Mouse (Mus musculus) 3134 (cell line): ENCODE data around the gene Gm20425.

Experiments used
- DNase-seq: peaks from one replicate; pipeline ENCODE4 v3.0.0-alpha.2; 2011; ENCODE audit warnings: low spot score; ENCODE audit not compliant: insufficient read length; ENCODE audit errors: extremely low read depth

The Gm20425 gene

GRCm38 (mm10) chr9:103225464-103225863 is 4.6 kb downstream of the Gm20425 start:
- DNase-seq, result no peak

GRCm38 (mm10) chr9:103224721-103225120 is 5.4 kb downstream of the Gm20425 start:
- DNase-seq, result no peak

GRCm38 (mm10) chr9:103214281-103214680 is 15.8 kb downstream of the Gm20425 start:
- DNase-seq, result no peak

DNA sequence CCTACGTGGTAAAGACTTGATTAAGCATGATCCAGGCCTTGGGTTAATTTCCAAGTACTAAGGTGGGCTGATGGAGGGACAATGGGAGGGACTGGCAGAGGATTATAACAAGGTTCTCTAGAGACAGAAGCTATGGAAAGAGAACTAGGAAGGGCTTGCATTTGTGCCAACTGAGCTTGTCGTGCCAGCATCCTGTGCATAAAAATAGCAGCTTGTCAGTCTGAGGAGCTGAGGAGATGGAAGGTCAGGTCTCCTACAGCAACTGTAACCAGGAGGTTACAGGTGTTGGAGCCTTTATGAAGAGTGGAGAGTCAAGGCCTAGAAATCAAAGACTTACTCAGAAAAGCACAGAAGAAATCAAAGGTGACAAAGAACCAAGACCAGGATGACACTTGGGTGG is 16.5 kb downstream of the Gm20425 start:
- no peak for DNase-seq

DNA sequence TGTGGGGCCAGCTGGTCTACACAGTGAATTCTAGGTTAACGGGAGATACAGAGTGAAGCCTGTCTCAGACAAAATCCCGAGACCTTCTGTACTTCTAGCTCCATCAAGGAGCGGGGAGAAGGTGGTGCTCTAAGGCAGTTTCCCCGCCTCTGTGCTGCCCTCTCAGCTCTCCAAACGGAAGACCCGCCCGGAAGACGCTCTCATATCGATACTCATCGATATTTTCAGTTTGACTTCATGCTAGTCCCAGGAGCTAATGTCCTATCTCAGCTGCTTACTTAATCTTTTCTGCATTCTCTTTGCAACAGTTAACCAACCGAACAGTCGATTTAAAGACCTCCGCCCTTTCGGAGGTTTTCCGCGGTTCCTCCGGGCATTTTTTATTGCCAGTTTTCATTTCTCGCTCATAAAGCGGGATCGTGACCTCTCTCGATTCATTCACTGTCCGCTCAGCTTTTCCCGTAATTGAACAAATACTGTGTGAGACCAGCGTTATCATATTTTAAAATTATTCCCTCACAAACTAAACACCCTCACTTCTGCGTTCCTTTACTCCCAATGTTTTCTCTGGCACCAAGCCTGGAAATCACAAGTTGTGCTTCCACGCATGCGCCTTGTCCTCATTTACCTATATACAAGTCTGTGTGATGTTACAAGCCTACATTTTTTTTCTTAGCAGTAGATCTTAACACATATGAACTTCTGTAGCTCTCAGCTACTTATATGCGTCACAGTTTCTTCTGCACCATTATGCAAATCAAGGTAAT is 17.3 kb downstream of the Gm20425 start:
- no peak for DNase-seq

- no peak for DNase-seq
These were observed 21.2 kb downstream of the Gm20425 start for GRCm38 (mm10) chr9:103208802-103209423.

GRCm38 (mm10) chr9:103207846-103208245 is 22.3 kb downstream of the Gm20425 start:
- DNase-seq, result peak; percentile 65

GRCm38 (mm10) chr9:103205786-103206185 is 24.3 kb downstream of the Gm20425 start:
- no peak for DNase-seq

GRCm38 (mm10) chr9:103201561-103202260 is 28.4 kb downstream of the Gm20425 start, which contains the start of gene Srprb:
Srprb (minus strand) TSS chr9:103202137.
- DNase-seq, result peak; percentile 87

GRCm38 (mm10) chr9:103188416-103188815 is 41.7 kb downstream of the Gm20425 start:
- no peak for DNase-seq

GRCm38 (mm10) chr9:103186747-103187146 is 43.4 kb downstream of the Gm20425 start:
- DNase-seq, result no peak

- DNase-seq, result no peak
These were observed 44.2 kb downstream of the Gm20425 start for GRCm38 (mm10) chr9:103185946-103186345.

DNA sequence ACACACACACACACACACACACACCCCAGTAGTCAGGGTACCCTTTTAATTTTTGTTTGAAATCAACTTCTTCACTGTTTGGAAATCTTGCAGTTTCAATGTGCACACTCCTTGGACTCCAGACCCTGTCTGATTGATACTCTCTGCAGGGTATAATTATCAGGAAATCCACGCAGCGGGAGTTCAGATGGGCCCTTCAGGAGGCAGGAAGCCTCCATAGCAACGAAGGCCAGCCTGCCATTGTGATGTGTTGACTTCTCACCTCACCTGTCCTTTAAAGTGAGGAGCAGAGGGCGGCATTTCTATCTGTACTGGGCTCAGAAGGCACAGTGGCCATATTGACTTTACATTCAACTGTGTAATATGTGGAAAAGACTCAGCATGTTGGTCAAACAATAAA is 45.3 kb downstream of the Gm20425 start:
- no peak for DNase-seq

DNA sequence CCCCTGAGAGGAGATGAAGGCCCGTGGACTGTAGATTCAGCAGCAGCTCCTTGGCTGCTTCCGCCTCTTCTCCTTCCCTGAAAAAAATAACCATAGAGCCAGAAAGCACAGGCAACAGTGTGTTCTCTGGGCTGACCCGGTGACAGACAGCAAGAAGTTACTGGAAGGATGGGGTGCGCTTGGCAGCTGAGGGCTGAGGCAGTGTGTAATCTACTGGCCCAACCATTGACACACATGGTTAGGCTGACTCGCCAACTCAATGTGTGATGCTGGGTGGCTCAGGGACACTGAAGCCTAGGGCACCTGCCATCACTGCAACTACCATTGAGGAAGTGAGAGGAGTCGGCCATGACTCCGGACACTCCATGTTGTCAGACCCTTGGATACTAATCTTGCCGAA is 48.2 kb downstream of the Gm20425 start:
- no peak for DNase-seq

- peak; percentile 72 for DNase-seq
These were observed 49.1 kb downstream of the Gm20425 start for GRCm38 (mm10) chr9:103180807-103181565.

GRCm38 (mm10) chr9:103180303-103180702 is 49.8 kb downstream of the Gm20425 start:
- DNase-seq, result peak; percentile 42

DNA sequence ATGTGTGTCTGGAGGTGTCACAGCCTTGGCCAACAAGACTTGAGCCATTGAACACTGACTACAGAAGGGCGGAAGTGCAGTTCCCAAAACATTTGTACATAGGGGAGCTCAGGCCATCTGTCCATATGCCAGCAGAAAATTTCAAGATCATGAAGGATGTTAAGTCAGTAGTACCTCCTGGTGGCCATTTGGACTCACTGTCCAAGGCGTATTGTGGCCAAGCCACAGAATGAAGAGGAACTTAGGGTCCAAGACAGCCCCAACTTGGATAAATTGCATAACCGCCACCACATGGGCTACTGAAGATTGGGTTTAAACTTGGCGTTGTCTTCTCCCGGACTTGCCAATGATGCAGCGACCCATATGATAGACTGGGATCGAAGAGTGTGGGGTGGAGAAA is 54.4 kb downstream of the Gm20425 start:
- DNase-seq, result no peak

GRCm38 (mm10) chr9:103174771-103175519 is 55.2 kb downstream of the Gm20425 start:
- DNase-seq, result no peak

DNA sequence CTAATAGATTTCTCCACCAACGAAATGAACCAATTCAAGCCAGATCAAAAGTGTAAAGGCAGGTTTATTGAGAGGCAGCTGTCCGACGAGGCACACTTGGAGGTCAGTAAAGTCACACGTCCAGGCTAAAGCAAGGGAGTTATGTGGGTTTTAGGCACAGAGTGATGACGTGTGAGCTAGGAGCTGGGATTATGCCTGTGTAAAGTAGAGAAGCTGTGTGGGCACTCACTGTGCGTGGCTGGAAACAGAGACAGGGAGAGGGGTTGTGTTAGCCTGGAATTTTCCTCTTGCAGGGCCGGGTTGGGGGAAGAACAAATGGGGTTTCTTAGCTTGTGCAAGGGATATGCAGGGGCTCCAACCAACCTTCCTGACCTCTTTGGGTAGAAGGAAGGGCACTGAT is 61.3 kb downstream of the Gm20425 start:
- no peak for DNase-seq

DNA sequence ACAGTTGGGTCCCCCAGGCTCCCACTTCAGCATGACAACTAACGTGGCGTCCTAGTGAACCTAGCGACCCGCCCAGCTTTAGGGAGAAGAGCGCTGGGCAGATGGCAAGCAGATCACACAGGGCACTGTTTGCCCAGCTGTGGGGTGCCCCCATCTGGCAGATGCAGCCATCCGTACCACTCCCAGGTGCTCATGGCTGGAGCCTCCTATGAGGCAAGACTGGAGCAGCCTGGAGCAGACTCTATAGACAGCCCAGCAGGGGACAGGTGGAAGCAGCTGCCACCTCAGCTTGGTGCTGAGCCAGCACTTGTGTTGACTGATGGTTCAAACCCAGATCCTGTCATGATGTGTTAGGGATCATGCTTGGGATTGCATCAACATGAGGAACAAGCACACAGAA is 62.1 kb downstream of the Gm20425 start:
- no peak for DNase-seq
